Mouse (Mus musculus) CD4-positive, CD25-positive, alpha-beta regulatory T cell, adult 4 months (primary cell): ENCODE data around the gene Pigq. TPM values are rescaled to one million over a fixed set of nuclear protein-coding genes. Genes with fewer than 3 reads are reported as not detected.

Experiments
- ATAC-seq: one replicate; pipeline ENCODE4 v1.8.0; 2017
- polyA plus RNA-seq, 2 experiments: library from polyadenylated mRNA; unstranded; fragments of 100-300 nt; shearing (Covaris generic); gene quantifications; one replicate each; pipeline ENCODE4 v1.2.1; 2017

Pigq gene
- polyA plus RNA-seq, 2 experiments from 2014 or later = 27.8 to 49.3 TPM

DNA sequence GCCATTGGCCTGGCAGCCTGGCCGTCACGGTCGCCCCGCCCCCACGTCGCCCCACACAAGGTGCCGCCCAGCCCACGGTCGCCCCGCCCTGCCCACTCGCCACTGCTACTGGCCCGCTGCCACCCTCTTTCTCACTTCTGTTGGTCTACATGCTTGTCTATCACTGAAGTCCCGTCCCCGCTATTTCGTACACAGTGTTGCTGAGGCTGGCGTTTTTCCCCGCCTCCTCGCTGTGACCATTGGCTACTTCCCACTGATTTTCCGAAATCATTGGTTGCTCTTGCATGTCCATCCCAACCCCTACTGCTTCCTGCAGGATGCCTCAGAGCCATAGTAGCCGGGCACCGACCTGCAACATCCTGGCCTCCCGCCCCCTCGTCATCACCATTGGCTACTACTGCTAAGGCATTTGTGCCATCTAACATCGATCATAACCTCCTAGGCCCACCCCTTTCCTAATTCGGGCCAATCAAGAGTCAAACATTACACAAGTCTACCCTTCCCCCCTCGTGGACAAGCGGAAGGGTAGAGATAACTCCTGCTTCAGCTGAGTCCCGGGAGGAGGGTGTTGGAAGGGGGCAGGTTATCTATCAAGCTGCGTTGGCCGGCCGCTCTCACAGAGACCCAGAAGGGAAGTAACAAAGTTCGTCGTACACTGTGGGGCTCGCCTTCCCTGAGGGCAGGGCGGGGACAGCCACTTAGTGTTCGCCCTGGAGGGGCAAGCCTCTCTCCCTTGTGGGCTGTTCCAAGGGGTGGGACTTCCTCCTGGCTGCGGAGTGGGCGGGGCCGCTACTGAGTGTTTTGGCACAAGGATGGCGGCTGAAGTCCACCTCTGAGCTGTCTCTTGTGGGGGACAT lies 24.7 kb downstream of the Pigq start:
- peak; percentile 91 for ATAC-seq

DNA sequence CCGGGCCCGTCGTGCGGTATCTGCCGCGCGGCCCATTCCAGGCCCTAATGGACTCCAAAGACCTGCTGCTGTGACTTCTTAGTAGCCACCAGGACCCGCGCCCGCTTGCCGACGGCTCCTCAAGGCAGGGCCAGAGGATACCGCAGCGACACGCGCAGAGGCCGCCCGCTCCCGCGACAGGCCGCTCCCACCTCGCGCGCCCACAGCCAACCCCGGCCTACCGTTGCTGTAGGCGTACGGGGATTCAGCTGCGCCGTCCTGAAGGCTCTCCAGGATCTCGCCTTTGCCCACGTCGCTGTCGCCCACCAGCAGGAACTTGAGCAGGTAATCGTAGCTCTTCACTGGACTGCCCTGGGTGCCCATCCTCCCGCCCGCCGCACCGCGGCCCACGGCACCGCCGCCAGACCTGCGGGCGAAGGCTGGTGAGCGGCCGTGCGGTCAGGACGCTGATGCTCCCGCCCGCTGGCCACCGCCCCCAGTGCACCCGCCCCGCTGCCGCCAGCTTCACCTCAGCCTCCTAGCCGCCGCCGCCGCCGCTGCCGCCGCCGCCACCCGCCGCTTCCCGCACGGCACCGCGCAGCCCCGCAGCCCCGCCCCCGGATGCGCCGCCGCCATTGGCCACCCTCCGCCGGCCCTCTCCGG lies 25.5 kb downstream of the Pigq start, which contains the start of gene Rab40c:
TSS of gene Rab40c (minus strand) at position 584 of the 642 bp plus-strand sequence.
- ATAC-seq = no peak

DNA sequence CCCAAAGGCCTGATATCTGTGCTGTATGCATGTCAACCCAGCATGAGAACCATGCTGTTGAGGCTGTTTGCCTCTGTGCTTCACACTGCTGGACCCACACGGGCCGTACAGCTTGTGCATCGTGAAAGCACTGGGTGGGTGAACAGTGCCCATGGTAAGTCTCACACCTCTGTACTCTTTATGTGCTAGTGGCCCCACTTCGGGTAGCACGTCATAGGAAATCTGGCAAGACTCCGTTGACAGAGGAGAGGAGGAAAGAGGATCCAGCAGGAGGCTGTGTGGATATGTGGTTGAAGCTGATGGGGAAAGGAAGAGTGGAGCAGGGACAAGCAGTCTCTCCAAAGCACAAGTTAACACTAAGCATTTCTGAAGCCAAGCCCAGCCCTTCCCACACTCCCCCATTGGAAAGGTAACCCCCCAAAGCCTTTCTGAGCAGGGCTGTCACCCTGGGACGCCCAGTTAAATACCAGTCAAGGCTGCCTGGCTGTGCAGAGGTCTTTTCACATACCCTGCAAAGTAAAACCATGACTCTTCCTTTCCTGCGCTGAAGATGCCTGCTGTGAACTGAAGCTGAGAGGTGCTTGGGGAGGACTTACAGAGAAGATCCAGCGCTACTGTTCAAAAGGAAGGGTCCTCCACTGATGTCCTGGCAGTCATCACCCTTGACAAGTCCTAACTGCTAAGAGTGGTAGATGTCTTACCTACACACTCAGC lies 26.5 kb downstream of the Pigq start:
- no peak for ATAC-seq

GRCm38 (mm10) chr17:25916931-25917647 lies 27.6 kb downstream of the Pigq start:
- no peak for ATAC-seq

DNA sequence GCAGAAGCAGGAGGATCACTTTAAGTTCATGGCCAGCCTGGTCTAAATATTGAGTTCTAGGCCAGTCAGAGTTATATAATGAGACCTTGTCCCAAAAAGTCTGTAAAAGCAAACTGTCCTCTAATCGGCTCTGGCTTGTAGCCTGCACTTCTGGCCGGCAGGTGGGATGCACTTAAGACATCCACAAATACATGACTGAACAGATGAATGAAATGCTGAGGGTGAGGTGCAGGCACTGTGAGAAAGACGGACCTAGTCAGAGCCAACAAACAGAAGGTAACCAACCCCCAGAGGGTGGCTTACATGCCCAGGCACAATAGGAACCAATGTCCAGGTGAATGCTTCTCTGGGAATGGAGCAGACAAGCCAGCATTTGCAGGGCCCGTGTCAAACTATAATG lies 30.4 kb downstream of the Pigq start:
- ATAC-seq = no peak

GRCm38 (mm10) chr17:25913877-25914275 lies 30.9 kb downstream of the Pigq start:
- no peak for ATAC-seq

DNA sequence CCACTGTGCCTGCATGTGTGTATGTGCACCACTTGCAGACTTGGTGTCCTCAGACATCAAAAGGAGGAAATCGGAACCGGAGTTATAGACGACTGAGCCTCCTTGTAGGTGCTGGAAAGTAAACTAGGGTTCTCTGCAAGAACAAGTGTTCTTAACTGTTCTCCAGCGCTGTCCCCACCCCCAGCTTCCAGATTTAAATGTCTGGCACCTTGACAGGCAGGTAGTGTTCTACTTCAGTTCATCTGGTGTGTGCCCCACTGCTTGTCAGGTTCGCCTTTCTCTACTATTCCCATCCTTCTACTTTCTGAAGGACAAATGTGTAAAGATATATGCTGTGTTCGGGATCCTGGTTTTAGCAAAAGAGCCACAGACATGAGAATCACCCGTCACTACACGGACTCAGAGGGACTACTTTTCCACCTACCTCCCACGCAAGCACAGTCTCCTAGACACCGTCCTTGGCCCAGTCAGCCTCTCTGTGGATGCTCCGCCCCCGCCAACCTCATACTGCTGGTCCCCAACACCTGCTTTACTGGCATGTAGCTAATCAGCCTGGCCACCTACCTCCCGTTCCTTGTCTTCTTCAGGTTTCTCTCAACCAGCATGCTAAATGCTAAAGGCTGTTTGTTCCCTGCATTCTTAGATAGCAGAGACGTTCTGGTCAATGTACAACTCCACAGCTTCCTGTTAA lies 31.4 kb downstream of the Pigq start:
- no peak for ATAC-seq

GRCm38 (mm10) chr17:25911816-25912215 lies 32.9 kb downstream of the Pigq start:
- ATAC-seq = no peak

GRCm38 (mm10) chr17:25907640-25908039 lies 37.1 kb downstream of the Pigq start:
- no peak for ATAC-seq

- no peak for ATAC-seq
Measured at GRCm38 (mm10) chr17:25903061-25903460, 41.7 kb downstream of the Pigq start.

DNA sequence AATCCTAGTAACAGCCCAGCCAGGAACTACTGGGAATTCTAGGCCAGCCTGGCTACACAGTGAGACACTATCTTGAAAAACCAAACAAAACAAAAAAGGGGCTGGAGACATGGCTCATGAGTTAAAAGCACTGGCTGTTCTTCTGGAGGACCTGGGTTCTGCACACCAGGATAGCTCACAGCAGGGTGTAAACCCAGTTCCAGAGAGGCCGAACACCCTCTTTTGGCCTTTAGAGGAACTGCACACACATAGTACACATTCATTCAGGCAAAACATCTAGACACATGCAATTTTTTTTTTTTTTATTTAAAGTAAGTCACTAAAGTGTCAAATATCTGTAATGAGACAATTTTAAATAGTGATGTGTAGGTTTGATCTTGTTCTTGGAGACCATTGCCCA lies 44.5 kb downstream of the Pigq start:
- ATAC-seq = no peak

GRCm38 (mm10) chr17:25895891-25896290 lies 48.8 kb downstream of the Pigq start:
- ATAC-seq = no peak

DNA sequence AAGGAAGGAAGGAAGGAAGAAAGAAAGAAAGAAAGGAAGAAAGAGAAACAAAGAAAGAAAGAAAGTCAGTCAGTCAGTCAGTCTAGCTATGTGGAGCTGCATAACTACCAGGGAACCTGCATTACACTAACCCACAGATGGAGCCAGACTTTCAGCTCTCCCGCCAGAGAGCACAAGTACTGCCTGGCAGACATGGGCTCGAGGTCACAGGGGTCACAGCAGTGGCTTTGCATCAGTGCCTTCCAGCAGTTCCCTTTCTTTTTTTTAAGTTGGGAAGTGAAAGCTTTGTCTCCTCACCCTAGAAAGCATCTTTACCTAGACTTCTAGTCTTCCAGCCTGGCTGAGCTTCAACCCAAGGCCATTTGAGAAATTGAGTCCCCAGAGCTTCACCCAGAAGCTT lies 49.3 kb downstream of the Pigq start:
- ATAC-seq = no peak

DNA sequence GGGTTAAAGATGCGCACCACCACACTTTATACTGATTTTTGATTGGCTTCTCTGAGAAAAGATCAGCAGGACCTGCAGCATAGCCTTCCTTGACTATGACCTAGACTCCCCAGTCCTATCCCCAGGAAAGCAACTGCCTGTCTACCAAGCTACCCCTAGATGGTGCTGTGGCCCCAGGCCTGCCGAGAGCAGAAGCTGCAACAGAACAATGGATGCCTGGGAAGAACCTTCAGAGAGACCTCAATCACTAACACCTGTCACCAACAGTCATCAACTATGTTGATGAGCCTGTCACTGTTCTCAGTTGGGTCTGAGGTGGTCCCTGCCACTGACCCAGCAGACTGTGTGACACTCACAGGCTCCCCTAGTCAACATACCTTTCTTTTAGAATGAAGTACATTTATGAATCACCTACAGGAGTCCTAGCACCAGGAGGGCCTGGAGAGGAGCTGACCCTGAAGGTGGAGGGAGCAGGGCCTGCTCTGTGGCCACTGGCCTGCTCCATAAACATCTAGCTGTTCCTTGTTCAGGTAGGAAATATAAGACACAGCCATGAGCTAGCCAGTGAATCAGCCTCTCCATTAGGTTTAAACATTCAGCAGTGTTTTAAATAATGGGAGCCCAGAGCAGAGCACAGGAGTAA lies 50.6 kb downstream of the Pigq start:
- ATAC-seq = peak; percentile 85

DNA sequence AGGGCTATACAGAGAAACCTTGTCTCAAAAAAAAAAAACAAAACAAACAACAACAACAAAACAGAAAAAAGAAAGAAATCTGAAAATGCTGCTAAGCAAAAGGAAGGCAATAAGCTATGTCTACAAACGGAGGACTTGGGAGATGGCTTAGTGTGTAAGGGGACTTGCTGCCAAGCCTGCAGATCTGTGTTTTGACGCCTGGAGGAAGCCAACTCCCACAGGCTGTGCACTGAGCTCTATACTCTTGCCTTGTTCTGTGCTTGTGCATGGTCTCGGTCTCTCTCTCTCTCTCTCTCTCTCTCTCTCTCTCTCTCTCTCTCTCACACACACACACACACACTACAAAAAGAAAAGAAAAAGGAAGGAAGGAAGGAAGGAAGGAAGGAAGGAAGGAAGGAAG lies 55.9 kb downstream of the Pigq start:
- ATAC-seq = no peak

DNA sequence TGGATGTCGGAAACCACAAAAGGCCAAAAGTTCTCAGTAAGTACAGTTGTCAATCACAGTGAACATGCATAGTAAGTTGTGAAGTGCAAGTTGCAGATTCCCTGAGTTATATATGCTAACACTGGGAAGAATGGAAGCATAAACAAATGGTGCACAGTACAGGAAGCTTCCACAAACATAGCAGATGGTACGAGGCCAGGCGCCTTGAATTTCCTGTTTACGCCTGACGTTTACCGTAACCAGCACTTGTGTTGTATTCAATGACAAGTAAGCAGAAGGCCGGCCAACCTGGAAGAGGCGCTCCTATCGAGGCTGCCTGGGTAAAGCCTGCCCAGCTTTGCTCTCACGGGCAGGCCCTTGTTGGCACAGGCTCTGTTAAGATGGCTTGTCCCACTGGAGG lies 57.3 kb downstream of the Pigq start:
- ATAC-seq = no peak

- ATAC-seq = no peak
Measured at GRCm38 (mm10) chr17:25886806-25887205, 57.9 kb downstream of the Pigq start.

- ATAC-seq = peak; percentile 26
Measured at GRCm38 (mm10) chr17:25885636-25886035, 59.1 kb downstream of the Pigq start.

DNA sequence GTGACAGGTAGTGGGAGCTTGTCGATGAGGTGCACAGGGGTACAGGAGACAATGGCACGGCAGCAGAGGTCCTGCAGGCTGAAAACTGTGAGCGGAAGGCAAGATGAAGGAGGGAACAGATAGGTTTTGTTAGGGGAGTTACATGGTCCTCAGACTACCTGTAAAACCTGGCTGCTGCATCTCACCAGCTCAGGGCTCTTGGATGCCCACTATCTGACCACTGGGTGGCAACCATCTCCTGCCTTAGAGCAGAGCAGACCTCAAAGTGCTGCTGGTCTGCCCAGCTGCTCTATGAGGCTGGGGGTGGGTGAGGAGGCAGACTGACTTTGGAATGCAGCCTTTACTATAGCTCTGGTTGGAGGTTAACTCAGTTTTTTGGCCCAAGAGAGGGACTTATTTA lies 60.9 kb downstream of the Pigq start:
- ATAC-seq = no peak

DNA sequence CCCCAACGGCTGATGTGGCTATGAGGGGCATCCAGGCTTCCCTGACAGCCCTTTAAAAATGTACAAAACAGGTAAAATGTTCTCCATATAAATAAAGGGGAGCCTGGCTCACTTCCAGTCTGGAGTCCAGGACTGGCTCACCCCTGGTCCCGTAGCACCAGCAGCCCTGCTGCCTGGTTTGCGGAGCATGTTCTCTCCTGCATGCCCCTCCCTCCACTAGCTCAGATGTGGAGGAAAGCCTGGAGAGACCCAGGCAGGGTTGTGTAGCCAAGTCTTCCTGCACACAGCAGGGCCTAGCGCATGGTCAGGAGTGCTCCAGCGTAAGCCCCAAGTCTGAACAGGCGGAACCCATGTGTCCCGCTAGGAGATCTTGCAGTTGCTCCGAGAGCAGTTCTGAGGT lies 61.5 kb downstream of the Pigq start:
- ATAC-seq = no peak

- ATAC-seq = no peak
Measured at GRCm38 (mm10) chr17:25882306-25882705, 62.4 kb downstream of the Pigq start.

- ATAC-seq = no peak
Measured at GRCm38 (mm10) chr17:25881691-25882090, 63.0 kb downstream of the Pigq start.
